Mouse (Mus musculus) gastrocnemius, postnatal 14 days (tissue): ENCODE data around the gene Cdh13. TPM values are rescaled to one million over a fixed set of nuclear protein-coding genes. Genes with fewer than 3 reads are reported as not detected.
"Not testable (repeated sequence)": the region's sequence is repeated elsewhere in the genome, so short reads cannot be mapped to it uniquely, and the experiment has no call there.

Experiments
- DNase-seq: peaks from one replicate; pipeline ENCODE4 v3.0.0; 2021; ENCODE audit warnings: mixed read lengths
- intact Hi-C: fragments of 180-260 bp; cut with DNase I; formaldehyde crosslinking; loops from one replicate; pipeline ENCODE4 v1.15.1; 2025; ENCODE audit warnings: low total_unique reads
- total RNA-seq, 2 experiments: library from RNA; stranded (reverse); gene quantifications; 2 replicates each; pipeline ENCODE4 v1.2.3; 2021

The Cdh13 gene
- total RNA-seq, 2 experiments from 2014 or later = 77.5 to 130 TPM

DNA sequence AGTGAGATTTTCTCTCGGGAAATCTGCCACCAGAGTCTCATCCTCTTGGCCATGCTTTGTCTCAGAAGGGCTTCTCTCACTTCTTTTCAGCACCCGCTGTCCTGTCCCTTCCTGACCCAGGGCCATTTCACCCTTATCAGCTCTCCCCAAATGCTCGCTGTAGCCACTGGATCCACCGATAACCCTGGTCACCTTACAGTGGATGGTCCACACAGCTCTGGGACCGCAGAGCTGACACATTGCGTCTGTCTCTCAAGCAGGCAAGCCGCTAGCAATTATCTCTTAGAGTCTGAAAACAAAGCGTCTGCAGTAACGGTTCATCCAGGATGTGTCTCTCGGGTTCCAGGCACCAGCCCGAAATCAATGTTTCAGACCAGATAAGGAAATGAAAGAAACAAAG is 429.6 kb downstream of the Cdh13 start:
- intact Hi-C loops = no loop called here
- DNase-seq = no peak

DNA sequence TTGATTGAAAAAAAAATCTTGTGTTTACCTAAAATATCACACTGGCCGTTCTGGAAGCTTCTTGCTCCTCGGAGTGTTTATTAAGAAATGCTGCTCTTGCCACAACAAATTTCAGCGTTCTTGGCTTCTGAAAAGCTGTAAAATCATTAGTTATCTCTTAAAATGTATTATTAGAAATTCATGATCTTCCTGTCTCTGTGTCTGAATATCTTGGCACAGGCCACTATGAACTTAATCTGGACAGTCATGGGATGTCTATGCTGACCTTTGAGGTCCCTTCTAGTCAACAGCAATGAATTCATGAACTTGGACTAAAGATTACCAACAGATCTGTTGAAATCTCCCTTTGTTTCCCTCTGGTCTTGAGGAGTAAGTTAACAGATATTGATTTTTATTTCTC is 430.1 kb downstream of the Cdh13 start:
- DNase-seq = no peak
- intact Hi-C loops = no loop called here

GRCm38 (mm10) chr8:118722896-118723295 is 439.4 kb downstream of the Cdh13 start:
- intact Hi-C loops = no loop called here
- DNase-seq = no peak

GRCm38 (mm10) chr8:118725651-118726050 is 442.1 kb downstream of the Cdh13 start:
- intact Hi-C loops = no loop called here

GRCm38 (mm10) chr8:118741781-118742180 is 458.2 kb downstream of the Cdh13 start:
- DNase-seq = no peak
- intact Hi-C loops = no loop called here

More at GRCm38 (mm10) chr8:118725651-118726050, 442.1 kb downstream of the Cdh13 start:
- no peak for DNase-seq

DNA sequence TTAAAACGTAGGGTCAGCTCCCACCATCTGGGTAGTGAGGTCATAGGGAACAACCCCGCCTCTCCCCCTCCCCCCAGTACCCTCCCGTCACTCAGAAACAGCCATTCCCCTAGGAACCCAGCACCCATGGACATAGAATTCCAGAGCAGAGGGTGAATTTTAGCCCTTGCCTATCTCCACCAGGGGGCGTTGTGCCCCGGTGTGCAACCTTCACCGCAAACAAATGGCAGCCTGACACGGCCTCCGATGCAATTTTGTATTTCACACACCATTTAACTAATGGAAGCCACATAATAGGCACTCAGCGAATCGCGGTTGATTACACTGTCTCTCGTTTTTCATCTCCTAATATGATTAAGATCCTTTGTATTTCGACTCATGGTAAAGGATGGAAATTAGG is 461.5 kb downstream of the Cdh13 start:
- no peak for DNase-seq
- intact Hi-C loops = no loop called here

GRCm38 (mm10) chr8:118748041-118748604 is 464.6 kb downstream of the Cdh13 start:
- intact Hi-C loops = no loop called here
- no peak for DNase-seq

DNA sequence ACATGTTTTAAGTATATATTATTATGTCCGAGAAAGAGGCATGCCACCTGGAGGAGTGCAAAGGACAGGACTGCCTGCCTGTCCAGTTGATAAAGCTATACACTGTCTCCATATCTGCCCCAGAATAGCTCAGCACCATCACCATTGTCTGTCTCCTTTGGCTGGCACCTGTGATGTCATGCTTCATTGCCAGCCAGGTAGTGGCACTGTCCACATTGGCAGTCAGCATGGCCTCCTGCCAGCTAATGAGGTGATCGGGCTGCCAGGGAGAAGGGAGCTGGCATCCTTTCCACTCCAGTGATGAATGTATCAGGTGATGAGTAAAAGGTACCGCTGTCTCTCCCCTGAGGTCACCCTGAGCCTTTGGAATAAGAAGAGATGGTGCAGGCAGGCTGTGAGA is 465.7 kb downstream of the Cdh13 start:
- DNase-seq = no peak
- intact Hi-C loops = no loop called here

DNA sequence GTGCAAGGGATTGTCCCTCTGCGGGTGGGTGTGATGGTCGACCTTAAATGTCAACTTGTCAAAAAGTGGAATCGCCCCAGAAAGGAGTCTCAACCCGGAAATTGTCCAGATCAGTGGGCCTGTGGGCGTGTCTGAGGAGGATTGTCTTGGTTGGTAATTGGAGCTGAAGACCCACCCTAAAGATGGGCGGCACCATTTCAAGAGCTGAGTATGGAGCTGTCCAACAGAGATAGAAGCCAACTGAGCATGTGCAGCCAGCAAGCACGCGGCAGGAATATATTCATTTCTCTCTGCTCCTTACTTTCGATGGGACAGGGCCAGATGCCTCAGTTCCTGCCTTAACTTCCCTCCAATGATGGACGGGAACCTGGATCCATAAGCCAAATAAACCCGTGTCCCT is 466.3 kb downstream of the Cdh13 start:
- DNase-seq = no peak
- intact Hi-C loops = no loop called here

GRCm38 (mm10) chr8:118753710-118754109 is 470.2 kb downstream of the Cdh13 start:
- intact Hi-C loops = no loop called here
- no peak for DNase-seq

- intact Hi-C loops = no loop called here
- no peak for DNase-seq
These were observed 470.6 kb downstream of the Cdh13 start for GRCm38 (mm10) chr8:118754119-118754518.

GRCm38 (mm10) chr8:118777507-118777906 is 494.0 kb downstream of the Cdh13 start:
- DNase-seq, intact Hi-C loops: not testable (repeated sequence)

DNA sequence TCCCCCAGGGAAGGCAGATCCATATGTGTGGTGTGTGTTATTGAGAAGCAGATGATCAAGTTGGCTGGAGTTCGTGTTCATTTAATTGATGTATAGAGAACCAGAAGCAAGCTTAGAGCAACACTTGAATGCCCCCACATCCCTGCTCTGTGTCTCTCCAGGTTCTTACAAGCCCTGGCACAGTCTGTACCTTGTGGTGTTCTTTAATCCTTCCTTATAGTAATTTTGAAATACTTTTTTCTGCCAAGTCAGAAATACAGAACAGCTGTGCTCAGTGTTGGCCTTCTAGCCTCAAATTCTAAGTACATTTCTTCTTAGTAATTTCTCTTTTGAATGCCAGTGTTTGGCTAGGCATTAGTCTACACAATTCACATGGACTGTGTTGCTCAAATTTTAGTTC is 494.8 kb downstream of the Cdh13 start:
- no peak for DNase-seq
- intact Hi-C loops = no loop called here

DNA sequence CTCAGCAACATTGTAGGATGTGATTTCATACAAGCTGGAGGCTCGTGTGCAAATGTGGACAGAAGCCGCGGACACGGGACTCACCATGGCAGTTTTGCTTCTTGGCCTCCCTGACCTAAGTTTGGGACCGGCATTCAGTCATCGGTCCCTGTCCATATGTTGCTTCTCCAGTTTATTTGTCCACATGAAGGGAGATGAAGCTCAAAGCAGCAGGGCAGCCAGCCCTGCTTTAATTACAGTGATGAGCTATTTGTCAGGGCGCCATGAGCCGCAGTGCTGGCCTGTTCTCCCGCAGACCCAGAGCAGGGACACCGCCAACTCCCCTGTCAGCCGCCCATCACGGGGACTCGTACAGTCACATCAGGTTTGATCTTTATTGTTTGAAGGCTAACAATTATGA is 502.1 kb downstream of the Cdh13 start:
- no peak for DNase-seq
- intact Hi-C loops = no loop called here

- intact Hi-C loops = no loop called here
- DNase-seq = no peak
These were observed 506.1 kb downstream of the Cdh13 start for GRCm38 (mm10) chr8:118789649-118790048.

DNA sequence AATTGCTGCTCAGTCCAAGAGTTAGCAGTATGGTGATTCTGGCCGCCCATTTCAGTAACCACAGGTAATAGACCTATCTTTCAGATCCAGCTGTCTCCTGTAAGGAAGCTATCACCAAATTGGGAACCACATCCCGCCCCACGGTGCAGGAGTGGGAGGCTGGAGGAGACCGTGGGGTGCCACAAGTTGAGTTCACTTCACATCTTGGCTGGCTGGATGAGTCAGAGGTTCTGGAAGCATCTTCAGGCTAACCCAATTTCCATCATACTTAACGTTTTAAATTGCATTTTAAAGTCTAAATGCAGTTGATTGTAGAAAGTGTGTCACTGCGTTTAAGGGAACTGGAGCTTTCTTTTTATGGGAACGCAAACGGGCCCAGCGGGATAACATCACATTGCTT is 511.4 kb downstream of the Cdh13 start:
- DNase-seq = no peak
- intact Hi-C loops = no loop called here

GRCm38 (mm10) chr8:118796491-118796890 is 513.0 kb downstream of the Cdh13 start:
- intact Hi-C loops = no loop called here
- no peak for DNase-seq

DNA sequence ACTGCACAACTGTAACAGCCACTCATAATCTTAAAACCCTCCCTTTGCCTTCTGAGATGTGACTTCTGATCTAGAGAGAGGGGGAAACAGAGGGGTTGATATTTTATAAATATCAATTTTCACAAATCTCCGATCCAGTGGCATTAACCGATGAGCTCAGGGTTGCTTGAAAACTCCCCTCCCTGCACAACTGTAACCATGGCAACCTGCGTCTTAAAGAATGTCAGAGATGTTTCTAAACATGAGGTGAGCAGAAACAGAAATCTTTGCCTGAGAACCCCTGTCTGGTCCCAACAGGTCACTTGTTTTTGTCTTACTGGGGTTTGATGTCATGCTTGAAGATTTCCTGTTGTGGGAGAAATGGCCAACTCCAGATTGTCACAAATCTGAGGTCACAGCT is 513.6 kb downstream of the Cdh13 start:
- intact Hi-C loops = no loop called here
- DNase-seq = no peak

- DNase-seq = no peak
- intact Hi-C loops = no loop called here
These were observed 519.6 kb downstream of the Cdh13 start for GRCm38 (mm10) chr8:118803168-118803567.

DNA sequence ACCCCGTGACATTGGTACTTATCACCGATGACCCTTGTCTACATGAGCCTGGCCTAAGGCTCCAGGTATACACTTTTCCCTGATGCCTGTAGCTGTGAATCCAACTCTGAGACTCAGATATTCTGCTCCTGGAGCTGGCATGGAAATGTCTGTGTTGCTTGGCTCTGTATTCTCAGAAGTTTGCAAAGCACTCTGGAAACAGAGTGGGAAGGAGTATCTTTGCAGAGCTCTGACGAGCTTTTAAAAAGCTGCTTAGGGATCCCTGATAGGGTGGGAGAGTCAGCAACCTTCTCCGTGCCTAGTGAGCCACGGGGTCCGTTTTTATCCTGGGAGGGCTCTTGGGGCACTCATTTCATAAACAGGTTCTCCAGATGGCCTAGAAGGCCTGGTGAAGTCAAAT is 526.1 kb downstream of the Cdh13 start:
- DNase-seq = no peak
- intact Hi-C loops = no loop called here

DNA sequence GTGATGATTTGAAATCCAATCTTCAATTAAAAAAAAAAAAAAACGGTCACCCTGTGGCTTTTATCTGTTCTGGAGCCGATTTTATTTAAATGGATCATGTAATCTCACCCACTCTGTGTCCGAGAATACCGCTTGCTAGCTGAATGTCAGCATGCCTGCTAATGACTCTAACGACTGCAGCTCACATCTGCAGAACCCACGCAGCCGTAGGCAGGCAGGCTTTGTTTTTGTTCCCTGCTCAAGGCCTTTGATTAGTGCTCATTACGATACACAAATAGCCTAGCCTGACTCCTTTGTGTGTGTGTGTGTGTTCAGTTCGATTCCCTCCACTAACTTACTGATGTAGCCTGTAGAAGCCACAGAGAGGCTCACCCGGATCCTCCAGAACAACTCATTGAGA is 531.5 kb downstream of the Cdh13 start:
- intact Hi-C loops = no loop called here
- DNase-seq = no peak

- intact Hi-C loops = no loop called here
These were observed 543.2 kb downstream of the Cdh13 start for GRCm38 (mm10) chr8:118826761-118827160.

More at GRCm38 (mm10) chr8:118826761-118827160, 543.2 kb downstream of the Cdh13 start:
- no peak for DNase-seq
